Mouse (Mus musculus) neural tube, embryonic 12.5 days (tissue): ENCODE results near the gene Cwh43. TPM values are rescaled to one million over a fixed set of nuclear protein-coding genes. Genes with fewer than 3 reads are reported as not detected.
A peak's percentile ranks its signal among the peaks of the same experiment; 100 is the strongest.

Source experiments
- ATAC-seq: fragments of 200-750 bp; cut with Nextera tagmentation; 2 replicates; pipeline ENCODE4 v1.8.0; 2017; ENCODE audit warnings: low read depth, mild to moderate bottlenecking, moderate TSS enrichment, moderate library complexity; ENCODE audit not compliant: low FRiP score
- H3K27ac ChIP-seq: fragments of 300-500 bp; sonication (generic); 2 replicates; pipeline ENCODE4 v1.5.1; 2016
- H3K27me3 ChIP-seq: fragments of 300-500 bp; sonication (generic); replicated peaks from 2 replicates; pipeline ENCODE4 v1.6.1; 2016; ENCODE audit warnings: mild to moderate bottlenecking
- H3K36me3 ChIP-seq: fragments of 300-500 bp; sonication (generic); 2 replicates; pipeline ENCODE4 v1.6.1; 2016; ENCODE audit warnings: mild to moderate bottlenecking
- H3K4me1 ChIP-seq: fragments of 300-500 bp; sonication (generic); 2 replicates; pipeline ENCODE4 v1.6.1; 2016
- H3K4me2 ChIP-seq: fragments of 300-500 bp; sonication (generic); replicated peaks from 2 replicates; pipeline ENCODE4 v1.6.1; 2016; ENCODE audit warnings: mild to moderate bottlenecking
- H3K4me3 ChIP-seq: fragments of 300-500 bp; sonication (generic); 2 replicates; pipeline ENCODE4 v1.5.1; 2016
- H3K9ac ChIP-seq: fragments of 300-500 bp; sonication (generic); 2 replicates; pipeline ENCODE4 v1.6.1; 2016; ENCODE audit warnings: mild to moderate bottlenecking
- H3K9me3 ChIP-seq: fragments of 300-500 bp; sonication (generic); 2 replicates; pipeline ENCODE4 v1.6.1; 2016; ENCODE audit warnings: mild to moderate bottlenecking
- WGBS: fragments of 180-500 bp; shearing (Covaris S2); methylation state at CpG from one replicate; pipeline ENCODE4 v1.1.7; 2016; 5-methylcytosine and 5-hydroxymethylcytosine counted together
- polyA plus RNA-seq: library from polyadenylated mRNA; unstranded; fragments of >200 nt; fragmentation: Nextera tagmentation; extraction: Ambion mirVana; gene quantifications from 2 replicates; pipeline ENCODE4 v1.2.1, GENCODE M21; 2016

Cwh43 gene
- polyA plus RNA-seq, 1 experiment from 2014 or later = not detected

GRCm38 (mm10) chr5:73403311-73404068, 2.4 kb upstream of the Cwh43 start:
- ATAC-seq = no peak

GRCm38 (mm10) chr5:73404790-73405189, 1.1 kb upstream of the Cwh43 start:
- peaks cover 11% of the 10 kb centered on the region for H3K4me1 ChIP-seq
- 80% methylated on average over 6 of the region's 6 CpGs for WGBS
- no peak overlapping the region for H3K27ac ChIP-seq
- no peak overlapping the region for H3K4me3 ChIP-seq
- H3K27me3 ChIP-seq = peaks cover 18% of the 10 kb centered on the region
- H3K4me2 ChIP-seq = no peak overlapping the region
- H3K9ac ChIP-seq = no peak overlapping the region
- H3K36me3 ChIP-seq = no peaks in the 10 kb centered on the region
- no peaks in the 10 kb centered on the region for H3K9me3 ChIP-seq
- no peak for ATAC-seq

More at GRCm38 (mm10) chr5:73403311-73404068, 2.4 kb upstream of the Cwh43 start:
- no peaks in the 10 kb centered on the region for H3K9me3 ChIP-seq
- H3K4me3 ChIP-seq = no peak overlapping the region
- 87% methylated on average over 14 of the region's 14 CpGs for WGBS
- no peak overlapping the region for H3K9ac ChIP-seq
- H3K36me3 ChIP-seq = no peaks in the 10 kb centered on the region
- peaks cover 11% of the 10 kb centered on the region for H3K4me1 ChIP-seq
- H3K4me2 ChIP-seq = no peak overlapping the region
- H3K27me3 ChIP-seq = peaks cover 18% of the 10 kb centered on the region
- no peak overlapping the region for H3K27ac ChIP-seq

- no peak for ATAC-seq
- Histone ChIP-seq H3K4me3 (no peak overlapping the region), H3K4me1 (peaks cover 7% of the 10 kb centered on the region), H3K9ac (no peak overlapping the region), H3K4me2 (no peak overlapping the region), H3K27me3 (peaks cover 18% of the 10 kb centered on the region), H3K36me3 (no peaks in the 10 kb centered on the region), H3K27ac (no peak overlapping the region), H3K9me3 (no peaks in the 10 kb centered on the region)
- 34% methylated on average over 6 of the region's 6 CpGs for WGBS
Observed at GRCm38 (mm10) chr5:73406861-73407260, 986 bp downstream of the Cwh43 start.

- H3K36me3 ChIP-seq = no peaks in the 10 kb centered on the region
- no peak overlapping the region for H3K4me3 ChIP-seq
- H3K9me3 ChIP-seq = no peaks in the 10 kb centered on the region
- ATAC-seq = no peak
- H3K27me3 ChIP-seq = peaks cover 14% of the 10 kb centered on the region
- 84% methylated on average over 5 of the region's 5 CpGs for WGBS
- H3K4me1 ChIP-seq = peaks cover 7% of the 10 kb centered on the region
- no peak overlapping the region for H3K9ac ChIP-seq
- H3K4me2 ChIP-seq = no peak overlapping the region
- H3K27ac ChIP-seq = no peak overlapping the region
Observed at GRCm38 (mm10) chr5:73409970-73410369, 4.1 kb downstream of the Cwh43 start.

- no peak overlapping the region for H3K9ac ChIP-seq
- no peak overlapping the region for H3K27ac ChIP-seq
- WGBS = 87% methylated on average over 5 of the region's 5 CpGs
- no peaks in the 10 kb centered on the region for H3K4me1 ChIP-seq
- H3K36me3 ChIP-seq = no peaks in the 10 kb centered on the region
- no peaks in the 10 kb centered on the region for H3K9me3 ChIP-seq
- ATAC-seq = no peak
- H3K4me3 ChIP-seq = no peak overlapping the region
- H3K4me2 ChIP-seq = no peak overlapping the region
- H3K27me3 ChIP-seq = peaks cover under 1% of the 10 kb centered on the region
Observed at GRCm38 (mm10) chr5:73411771-73412170, 5.9 kb downstream of the Cwh43 start.

- no peak overlapping the region for H3K27ac ChIP-seq
- no peaks in the 10 kb centered on the region for H3K36me3 ChIP-seq
- H3K4me2 ChIP-seq = no peak overlapping the region
- H3K9me3 ChIP-seq = no peaks in the 10 kb centered on the region
- WGBS = 86% methylated on average over 10 of the region's 10 CpGs
- no peak overlapping the region for H3K4me3 ChIP-seq
- no peak for ATAC-seq
- no peaks in the 10 kb centered on the region for H3K4me1 ChIP-seq
- H3K9ac ChIP-seq = no peak overlapping the region
- no peaks in the 10 kb centered on the region for H3K27me3 ChIP-seq
Observed at GRCm38 (mm10) chr5:73414172-73414571, 8.3 kb downstream of the Cwh43 start.

- no peaks in the 10 kb centered on the region for H3K27me3 ChIP-seq
- H3K4me3 ChIP-seq = no peak overlapping the region
- no peaks in the 10 kb centered on the region for H3K36me3 ChIP-seq
- H3K4me2 ChIP-seq = no peak overlapping the region
- H3K9me3 ChIP-seq = no peaks in the 10 kb centered on the region
- 62% methylated on average over 11 of the region's 11 CpGs for WGBS
- H3K4me1 ChIP-seq = no peaks in the 10 kb centered on the region
- no peak overlapping the region for H3K27ac ChIP-seq
- H3K9ac ChIP-seq = no peak overlapping the region
- ATAC-seq = no peak
Observed at GRCm38 (mm10) chr5:73419045-73419695, 13.3 kb downstream of the Cwh43 start.

GRCm38 (mm10) chr5:73426824-73427223, 20.9 kb downstream of the Cwh43 start:
- WGBS = 86% methylated on average over 6 of the region's 6 CpGs
- no peaks in the 10 kb centered on the region for H3K9me3 ChIP-seq
- H3K4me2 ChIP-seq = no peak overlapping the region
- H3K36me3 ChIP-seq = no peaks in the 10 kb centered on the region
- ATAC-seq = no peak
- H3K27ac ChIP-seq = no peak overlapping the region
- H3K4me3 ChIP-seq = no peak overlapping the region
- no peaks in the 10 kb centered on the region; the same call in 1 of the 2 replicates for H3K4me1 ChIP-seq
- H3K9ac ChIP-seq = no peak overlapping the region
- H3K27me3 ChIP-seq = no peaks in the 10 kb centered on the region

GRCm38 (mm10) chr5:73431581-73431980, 25.7 kb downstream of the Cwh43 start:
- H3K9ac ChIP-seq = no peak overlapping the region
- H3K4me2 ChIP-seq = no peak overlapping the region
- no peaks in the 10 kb centered on the region for H3K27me3 ChIP-seq
- H3K4me1 ChIP-seq = no peaks in the 10 kb centered on the region; the same call in 1 of the 2 replicates
- ATAC-seq = peak; percentile 81
- no peaks in the 10 kb centered on the region for H3K36me3 ChIP-seq
- no peak overlapping the region for H3K4me3 ChIP-seq
- no peaks in the 10 kb centered on the region for H3K9me3 ChIP-seq
- no peak overlapping the region for H3K27ac ChIP-seq
- WGBS = 28% methylated on average over 14 of the region's 14 CpGs

- no peaks in the 10 kb centered on the region for H3K27me3 ChIP-seq
- no peaks in the 10 kb centered on the region for H3K9me3 ChIP-seq
- no peak overlapping the region for H3K4me3 ChIP-seq
- H3K4me1 ChIP-seq = no peaks in the 10 kb centered on the region; the same call in 1 of the 2 replicates
- WGBS = 87% methylated on average over 6 of the region's 6 CpGs
- no peak for ATAC-seq
- H3K27ac ChIP-seq = no peak overlapping the region
- no peak overlapping the region for H3K4me2 ChIP-seq
- no peaks in the 10 kb centered on the region for H3K36me3 ChIP-seq
- no peak overlapping the region for H3K9ac ChIP-seq
Observed at GRCm38 (mm10) chr5:73432805-73433204, 26.9 kb downstream of the Cwh43 start.

- no peak overlapping the region for H3K27ac ChIP-seq
- 72% methylated on average over 7 of the region's 7 CpGs for WGBS
- H3K4me1 ChIP-seq = no peaks in the 10 kb centered on the region; the same call in 1 of the 2 replicates
- H3K9me3 ChIP-seq = no peaks in the 10 kb centered on the region
- no peak overlapping the region for H3K9ac ChIP-seq
- no peaks in the 10 kb centered on the region for H3K27me3 ChIP-seq
- no peak overlapping the region for H3K4me3 ChIP-seq
- ATAC-seq = no peak
- no peaks in the 10 kb centered on the region for H3K36me3 ChIP-seq
- H3K4me2 ChIP-seq = no peak overlapping the region
Observed at GRCm38 (mm10) chr5:73434764-73435163, 28.9 kb downstream of the Cwh43 start.

- no peaks in the 10 kb centered on the region for H3K4me1 ChIP-seq
Observed at GRCm38 (mm10) chr5:73442176-73442575, 36.3 kb downstream of the Cwh43 start.

More at GRCm38 (mm10) chr5:73442176-73442575, 36.3 kb downstream of the Cwh43 start:
- Histone ChIP-seq H3K27me3 (no peaks in the 10 kb centered on the region), H3K9ac (no peak overlapping the region), H3K4me2 (no peak overlapping the region), H3K9me3 (no peaks in the 10 kb centered on the region), H3K4me3 (no peak overlapping the region), H3K36me3 (no peaks in the 10 kb centered on the region), H3K27ac (no peak overlapping the region)
- 82% methylated on average over 9 of the region's 9 CpGs for WGBS
- no peak for ATAC-seq
